Mouse (Mus musculus): ENCODE measurements around the gene Slc45a3. TPM values are rescaled to one million over a fixed set of nuclear protein-coding genes. Genes with fewer than 3 reads are reported as not detected.

Slc45a3 gene
- not detected for polyA plus RNA-seq (2017; shearing (Covaris generic))

DNA sequence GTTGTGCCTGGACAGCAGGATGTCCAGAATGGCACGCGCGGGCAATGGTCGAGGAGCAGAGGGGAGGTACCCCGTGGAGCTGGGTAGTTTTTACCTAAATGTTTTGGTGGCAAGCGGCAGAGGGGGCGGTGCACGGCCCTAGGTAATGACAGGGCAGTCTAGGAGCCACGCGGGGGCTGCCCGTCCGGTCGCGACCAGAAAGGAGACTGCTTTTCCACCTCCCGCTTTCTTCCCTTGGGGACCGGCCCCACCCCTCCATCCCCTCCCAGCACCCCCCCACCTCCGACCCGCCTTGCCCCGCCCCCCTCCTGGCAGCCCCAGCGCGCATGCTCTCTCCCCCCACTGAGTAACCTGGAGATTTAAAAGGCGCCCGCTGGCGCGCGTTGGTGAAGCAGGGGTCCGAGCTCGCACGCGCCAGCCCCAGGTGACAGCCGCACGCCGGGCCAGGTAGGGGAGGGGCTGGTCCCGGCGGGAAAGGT, at the start of gene Slc45a3:
Gene Slc45a3, plus strand, starts transcription at position 362 of the 479 bp plus-strand sequence.

DNA sequence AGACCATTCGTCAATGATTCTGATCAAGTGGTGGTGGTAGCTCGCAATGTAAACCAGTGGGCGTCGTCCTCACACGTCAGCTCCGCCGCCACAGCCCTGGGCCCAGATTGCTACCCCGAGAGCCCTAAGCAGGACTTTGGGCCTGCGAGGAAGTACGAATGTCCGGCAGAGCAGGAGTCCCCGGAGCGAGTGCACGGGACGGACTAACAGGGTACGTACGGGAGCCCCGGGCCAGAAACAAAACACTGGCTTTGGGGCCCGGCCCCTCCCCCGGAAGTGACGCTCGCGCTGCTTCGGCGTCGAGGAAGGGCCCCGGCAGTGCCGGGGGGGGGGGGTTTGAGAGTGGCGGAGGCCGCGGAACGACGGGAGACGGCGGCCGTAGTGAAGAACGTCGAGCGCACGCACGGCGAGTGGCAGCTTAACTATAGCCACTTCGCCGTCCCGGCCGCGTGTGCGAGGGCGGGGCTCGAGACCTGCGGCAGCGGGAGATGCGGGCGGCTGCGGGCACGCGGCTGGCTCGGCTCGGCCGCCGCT, 44.6 kb downstream of the Slc45a3 start, which contains the start of gene Elk4:
Gene Elk4, plus strand, starts transcription at position 326 of the 534 bp plus-strand sequence.

Other genes with a start within 250 kb of the Slc45a3 start
- gene Slc26a9, start 218.9 kb upstream of the Slc45a3 start, polyA plus RNA-seq (2017; shearing (Covaris generic)), result not detected
- 0.05 TPM for gene Pm20d1, start 165.6 kb upstream of the Slc45a3 start, polyA plus RNA-seq (2017; shearing (Covaris generic))
- 27.5 TPM for gene Slc41a1, start 135.5 kb upstream of the Slc45a3 start, polyA plus RNA-seq (2017; shearing (Covaris generic))
- gene Rab29, start 95.7 kb upstream of the Slc45a3 start, polyA plus RNA-seq (2017; shearing (Covaris generic)), result 19.5 TPM
- 56.9 TPM for gene Nucks1, start 52.4 kb upstream of the Slc45a3 start, polyA plus RNA-seq (2017; shearing (Covaris generic))
- 138 TPM for gene Elk4, start 44.6 kb downstream of the Slc45a3 start, polyA plus RNA-seq (2017; shearing (Covaris generic))
- 79.3 TPM for gene Mfsd4a, start 105.1 kb downstream of the Slc45a3 start, polyA plus RNA-seq (2017; shearing (Covaris generic))
- gene Cdk18, start 176.7 kb downstream of the Slc45a3 start, polyA plus RNA-seq (2017; shearing (Covaris generic)), result not detected
- gene Lemd1, start 228.5 kb downstream of the Slc45a3 start, polyA plus RNA-seq (2017; shearing (Covaris generic)), result not detected
- gene AC124108.1, start 228.5 kb downstream of the Slc45a3 start, polyA plus RNA-seq (2017; shearing (Covaris generic)), result not detected

Measured in naive thymus-derived CD4-positive, alpha-beta T cell, adult 5 months (primary cell).